Mouse (Mus musculus) heart, adult 2 months (tissue): ENCODE data around the gene Pam. TPM values are rescaled to one million over a fixed set of nuclear protein-coding genes. Genes with fewer than 3 reads are reported as not detected.

Source experiments
- DNase-seq, 2 experiments: peaks; one replicate each; pipeline ENCODE4 v3.0.0; 2021
- H3K27ac ChIP-seq: fragments of 200-600 bp; 2 replicates; pipeline ENCODE4 v1.8.1; 2022
- H3K27me3 ChIP-seq: fragments of 200-500 bp; 2 replicates; pipeline ENCODE4 v1.6.1; 2012; ENCODE audit warnings: mild to moderate bottlenecking, low read length, inconsistent platforms, mixed read lengths; ENCODE audit not compliant: control insufficient read depth, insufficient read depth
- H3K36me3 ChIP-seq: fragments of 200-500 bp; 2 replicates; pipeline ENCODE4 v1.6.1; 2012; ENCODE audit warnings: low read length, inconsistent platforms; ENCODE audit not compliant: control insufficient read depth, insufficient read depth
- H3K4me1 ChIP-seq: fragments of 200-500 bp; 2 replicates; pipeline ENCODE4 v1.6.1; 2011; ENCODE audit warnings: low read length; ENCODE audit not compliant: control insufficient read depth, insufficient read depth
- H3K4me3 ChIP-seq: fragments of 200-600 bp; 2 replicates; pipeline ENCODE4 v1.8.1; 2022
- H3K79me2 ChIP-seq: fragments of 200-500 bp; replicated peaks from 2 replicates; pipeline ENCODE4 v1.6.1; 2012; ENCODE audit warnings: mild to moderate bottlenecking, inconsistent platforms, low read length, moderate library complexity, mixed read lengths; ENCODE audit not compliant: control insufficient read depth, insufficient read depth
- H3K9ac ChIP-seq: fragments of 200-500 bp; 2 replicates; pipeline ENCODE4 v1.6.1; 2012; ENCODE audit warnings: low read depth, mild to moderate bottlenecking, control low read depth, inconsistent platforms, low read length, mixed read lengths
- CTCF ChIP-seq: fragments of 200-600 bp; IDR thresholded peaks from 2 replicates; pipeline ENCODE4 v1.8.1; 2022; ENCODE audit warnings: antibody characterized with exemption, mild to moderate bottlenecking, moderate library complexity
- EP300 ChIP-seq: fragments of 200-500 bp; IDR thresholded peaks from 2 replicates; pipeline ENCODE4 v1.6.1; 2011; ENCODE audit warnings: low read depth, low read length, control low read depth; ENCODE audit not compliant: insufficient read depth
- POLR2A ChIP-seq: fragments of 200-500 bp; IDR thresholded peaks from 2 replicates; pipeline ENCODE4 v1.6.1; 2011; ENCODE audit warnings: mild to moderate bottlenecking, low read depth, low read length, control low read depth; ENCODE audit not compliant: insufficient read depth
- WGBS: fragments of 180-500 bp; shearing (Covaris S2); methylation state at CpG from one replicate; pipeline ENCODE4 v1.1.7; 2018; 5-methylcytosine and 5-hydroxymethylcytosine counted together
- intact Hi-C: fragments of 180-260 bp; cut with DNase I; formaldehyde crosslinking; loops from one replicate; pipeline ENCODE4 v1.15.1; 2025
- polyA plus RNA-seq: library from polyadenylated mRNA; depleted of rRNA; stranded (reverse); fragments of >200 nt; gene quantifications from 2 replicates; pipeline ENCODE4 v1.2.3, GENCODE M21; 2012
- total RNA-seq, 2 experiments: library from RNA; stranded (reverse); gene quantifications; 2 replicates each; pipeline ENCODE4 v1.2.3; 2021

The Pam gene
- total and polyA plus RNA-seq, 3 experiments, result 313 to 641 (median 593) TPM

- intact Hi-C loops, result no loop called here
- Histone ChIP-seq H3K27ac (no peak overlapping the region), H3K4me1 (no peaks in the 10 kb centered on the region), H3K9ac (no peak overlapping the region), H3K4me3 (no peak overlapping the region), H3K27me3 (no peaks in the 10 kb centered on the region), H3K79me2 (no peaks in the 10 kb centered on the region), H3K36me3 (no peaks in the 10 kb centered on the region)
- DNase-seq, result no peak
- 95% methylated on average over 2 of the region's 2 CpGs for WGBS
- TF ChIP-seq EP300, result no peak
- no peak; the same call in 1 of the 2 replicates for TF ChIP-seq CTCF
- TF ChIP-seq POLR2A, result no peak
Observed at GRCm38 (mm10) chr1:98053447-98053846, 42.0 kb downstream of the Pam start.

GRCm38 (mm10) chr1:98052775-98053174 is 42.7 kb downstream of the Pam start:
- Histone ChIP-seq H3K36me3 (peaks cover 2% of the 10 kb centered on the region; the same call in 1 of the 2 replicates), H3K4me3 (no peak overlapping the region), H3K27ac (no peak overlapping the region), H3K79me2 (no peaks in the 10 kb centered on the region), H3K27me3 (no peaks in the 10 kb centered on the region), H3K4me1 (peaks cover 1% of the 10 kb centered on the region; the same call in 1 of the 2 replicates), H3K9ac (no peak overlapping the region)
- intact Hi-C loops, result no loop called here
- DNase-seq, result no peak
- 87% methylated on average over 4 of the region's 4 CpGs for WGBS
- no peak for TF ChIP-seq CTCF
- no peak for TF ChIP-seq EP300
- TF ChIP-seq POLR2A, result no peak

- 68% methylated on average over 3 of the region's 3 CpGs for WGBS
- H3K4me1 ChIP-seq, result peaks cover 4% of the 10 kb centered on the region
- TF ChIP-seq CTCF, result no peak
- TF ChIP-seq POLR2A, result no peak
- no peak for TF ChIP-seq EP300
Observed at GRCm38 (mm10) chr1:98051039-98051438, 44.4 kb downstream of the Pam start.

GRCm38 (mm10) chr1:98049756-98050155 is 45.7 kb downstream of the Pam start:
- intact Hi-C loops, result loop anchor here (5.0 kb wide), 1 partner anchor 52 kb away; no protein-coding TSS in a partner anchor
- Histone ChIP-seq H3K27me3 (no peaks in the 10 kb centered on the region), H3K4me1 (peaks cover 4% of the 10 kb centered on the region), H3K79me2 (peaks cover 2% of the 10 kb centered on the region; the same call in 1 of the 2 replicates), H3K9ac (no peak overlapping the region), H3K27ac (no peak overlapping the region), H3K36me3 (peaks cover 2% of the 10 kb centered on the region; the same call in 1 of the 2 replicates), H3K4me3 (no peak overlapping the region)
- DNase-seq, result no peak
- 94% methylated on average over 7 of the region's 7 CpGs for WGBS
- TF ChIP-seq CTCF, result no peak
- TF ChIP-seq EP300, result no peak
- no peak for TF ChIP-seq POLR2A

More at GRCm38 (mm10) chr1:98051039-98051438, 44.4 kb downstream of the Pam start:
- DNase-seq, result no peak
- intact Hi-C loops, result no loop called here
- Histone ChIP-seq H3K4me3 (no peak overlapping the region), H3K36me3 (peaks cover 2% of the 10 kb centered on the region; the same call in 1 of the 2 replicates), H3K27ac (no peak overlapping the region; the same call in 1 of the 2 replicates), H3K9ac (no peak overlapping the region), H3K79me2 (peaks cover 2% of the 10 kb centered on the region; the same call in 1 of the 2 replicates), H3K27me3 (no peaks in the 10 kb centered on the region)

GRCm38 (mm10) chr1:98048218-98048801 is 47.1 kb downstream of the Pam start:
- 66% methylated on average over 5 of the region's 5 CpGs for WGBS
- Histone ChIP-seq H3K4me3 (no peak overlapping the region), H3K27ac (no peak overlapping the region)

More at GRCm38 (mm10) chr1:98048218-98048801, 47.1 kb downstream of the Pam start:
- Histone ChIP-seq H3K36me3 (peaks cover 2% of the 10 kb centered on the region; the same call in 1 of the 2 replicates), H3K9ac (no peak overlapping the region), H3K79me2 (peaks cover 2% of the 10 kb centered on the region; the same call in 1 of the 2 replicates), H3K27me3 (no peaks in the 10 kb centered on the region), H3K4me1 (peaks cover 4% of the 10 kb centered on the region)
- no peak for TF ChIP-seq CTCF
- no peak for TF ChIP-seq POLR2A
- no peak for TF ChIP-seq EP300
- DNase-seq, result no peak
- intact Hi-C loops, result loop anchor here (5.0 kb wide), 1 partner anchor 51 kb away; no protein-coding TSS in a partner anchor
